Mouse (Mus musculus): ENCODE data around the gene Exd2. TPM values are rescaled to one million over a fixed set of nuclear protein-coding genes. Genes with fewer than 3 reads are reported as not detected.

The Exd2 gene
- polyA plus RNA-seq, 2 experiments, result 4.2 to 5.1 TPM

DNA sequence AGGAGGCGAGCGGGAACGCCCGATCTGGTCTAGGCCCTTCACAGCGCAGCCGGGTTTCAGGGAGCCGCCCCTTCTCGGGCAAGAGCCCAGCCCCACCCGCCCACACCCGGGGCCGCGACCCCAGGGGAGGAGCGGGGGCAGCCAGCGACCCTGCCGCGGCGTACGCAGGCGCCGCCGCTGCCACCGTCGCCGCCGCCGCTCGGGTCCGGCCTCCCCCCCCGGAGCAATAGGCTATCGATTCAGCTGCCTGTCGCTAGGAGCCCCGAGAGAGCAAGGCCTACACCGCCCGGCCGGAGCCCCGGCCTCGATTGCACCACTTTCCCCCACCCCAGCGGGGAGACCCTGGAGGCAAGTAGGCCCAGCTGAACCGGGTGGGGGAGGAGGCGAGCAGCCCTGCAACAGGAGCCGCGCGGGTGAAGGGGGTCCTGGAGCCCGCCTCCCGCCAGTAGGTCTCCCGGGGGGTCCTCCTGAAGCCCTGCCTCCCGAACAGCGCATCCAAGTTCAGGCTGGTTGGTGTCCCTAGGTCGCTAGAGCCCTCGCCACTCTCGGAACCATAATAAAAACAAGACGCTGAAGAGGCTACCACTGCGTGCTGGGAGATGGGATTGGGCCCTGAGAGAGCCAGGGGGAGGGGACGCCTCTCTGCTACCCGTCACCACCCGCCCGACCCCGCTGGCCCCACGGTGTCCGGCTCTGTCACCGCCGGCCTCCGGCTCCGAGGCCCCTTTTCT, 27.8 kb upstream of the Exd2 start:
- Histone ChIP-seq H3K9me3 (ENCODE audit: control insufficient read depth, low read length) (no peaks in the 10 kb centered on the region), H3K4me3 (ENCODE audit: insufficient read depth in 1 of 2, low read depth in 2 of 2, low read length in 2 of 2) (peak overlapping the region; percentile 73 to 93), H3K9ac (replicated peaks) (peak overlapping the region; percentile 87), H3K27me3 (ENCODE audit: control insufficient read depth, insufficient read depth, low read length) (no peaks in the 10 kb centered on the region), H3K36me3 (replicated peaks; ENCODE audit: control insufficient read depth, insufficient read depth, low read depth) (no peaks in the 10 kb centered on the region), H3K4me2 (ENCODE audit: low read depth) (peak overlapping the region; percentile 95), H3K4me1 (replicated peaks; ENCODE audit: control insufficient read depth in 2 of 2, insufficient read depth in 2 of 2, low read length in 1 of 2) (peaks cover 0 to 3% of the 10 kb centered on the region in 2 experiments; a peak in 2 of 4 replicates), H3K27ac (peak overlapping the region; percentile 42)
- ATAC-seq (ENCODE audit: insufficient read depth) (peak; percentile 76), DNase-seq (ENCODE audit: low read depth in 3 of 3, low spot score in 3 of 3) (peak in 2 of 3 experiments; percentile 36 to 49)
- under 1% methylated on average over 56 of the region's 64 CpGs for WGBS (ENCODE audit: insufficient replicate concordance)
- TF ChIP-seq CTCF (IDR thresholded peaks at IDR 0.05; ENCODE audit: low read depth), result no peak
- TF ChIP-seq EP300 (IDR thresholded peaks at IDR 0.05; ENCODE audit: low read depth), result no peak

GRCm38 (mm10) chr12:80435887-80436286, 27.0 kb upstream of the Exd2 start:
- TF ChIP-seq CTCF (IDR thresholded peaks at IDR 0.05; ENCODE audit: low read depth) (no peak), EP300 (IDR thresholded peaks at IDR 0.05; ENCODE audit: low read depth) (no peak)
- peak in 1 of 3 experiments; percentile 10 for DNase-seq (ENCODE audit: low read depth in 3 of 3, low spot score in 3 of 3)
- WGBS (ENCODE audit: insufficient replicate concordance), result under 1% methylated on average over 8 of the region's 10 CpGs

GRCm38 (mm10) chr12:80436336-80436976, 26.4 kb upstream of the Exd2 start, which contains the start of gene Dcaf5:
Gene Dcaf5 (minus strand): TSS chr12:80436601.
- peak within 1 kb of the TSS; percentile 95 for H3K4me2 ChIP-seq (ENCODE audit: low read depth)
- no peaks in the 10 kb centered on the region for H3K27me3 ChIP-seq (ENCODE audit: control insufficient read depth, insufficient read depth, low read length)
- ATAC-seq (ENCODE audit: insufficient read depth), result peak; percentile 76
- H3K4me1 ChIP-seq (replicated peaks; ENCODE audit: control insufficient read depth in 2 of 2, insufficient read depth in 2 of 2, low read length in 1 of 2), result peaks cover 0 to 3% of the 10 kb centered on the region in 2 experiments; a peak in 2 of 4 replicates
- under 1% methylated on average over 70 of the region's 79 CpGs for WGBS (ENCODE audit: insufficient replicate concordance)
- no peaks in the 10 kb centered on the region for H3K9me3 ChIP-seq (ENCODE audit: control insufficient read depth, low read length)
- TF ChIP-seq CTCF (IDR thresholded peaks at IDR 0.05; ENCODE audit: low read depth) (no peak), EP300 (IDR thresholded peaks at IDR 0.05; ENCODE audit: low read depth) (no peak)
- no peaks in the 10 kb centered on the region for H3K36me3 ChIP-seq (replicated peaks; ENCODE audit: control insufficient read depth, insufficient read depth, low read depth)
- DNase-seq (ENCODE audit: low read depth in 3 of 3, low spot score in 3 of 3), result peak; percentile 62 to 69 (median 63)
- peak within 1 kb of the TSS; percentile 73 to 93 for H3K4me3 ChIP-seq (ENCODE audit: insufficient read depth in 1 of 2, low read depth in 2 of 2, low read length in 2 of 2)
- peak within 1 kb of the TSS; percentile 42 for H3K27ac ChIP-seq
- peak within 1 kb of the TSS; percentile 87 for H3K9ac ChIP-seq (replicated peaks)

More at GRCm38 (mm10) chr12:80435887-80436286, 27.0 kb upstream of the Exd2 start:
- no peaks in the 10 kb centered on the region for H3K9me3 ChIP-seq (ENCODE audit: control insufficient read depth, low read length)
- H3K4me3 ChIP-seq (ENCODE audit: insufficient read depth in 1 of 2, low read depth in 2 of 2, low read length in 2 of 2), result peak overlapping the region; percentile 73 to 93
- ATAC-seq (ENCODE audit: insufficient read depth), result peak; percentile 26
- H3K9ac ChIP-seq (replicated peaks), result peak overlapping the region; percentile 87
- no peaks in the 10 kb centered on the region for H3K27me3 ChIP-seq (ENCODE audit: control insufficient read depth, insufficient read depth, low read length)
- peak overlapping the region; percentile 42 for H3K27ac ChIP-seq
- peak overlapping the region; percentile 95 for H3K4me2 ChIP-seq (ENCODE audit: low read depth)
- H3K4me1 ChIP-seq (replicated peaks; ENCODE audit: control insufficient read depth in 2 of 2, insufficient read depth in 2 of 2, low read length in 1 of 2), result peaks cover 0 to 3% of the 10 kb centered on the region in 2 experiments; a peak in 2 of 4 replicates
- no peaks in the 10 kb centered on the region for H3K36me3 ChIP-seq (replicated peaks; ENCODE audit: control insufficient read depth, insufficient read depth, low read depth)

DNA sequence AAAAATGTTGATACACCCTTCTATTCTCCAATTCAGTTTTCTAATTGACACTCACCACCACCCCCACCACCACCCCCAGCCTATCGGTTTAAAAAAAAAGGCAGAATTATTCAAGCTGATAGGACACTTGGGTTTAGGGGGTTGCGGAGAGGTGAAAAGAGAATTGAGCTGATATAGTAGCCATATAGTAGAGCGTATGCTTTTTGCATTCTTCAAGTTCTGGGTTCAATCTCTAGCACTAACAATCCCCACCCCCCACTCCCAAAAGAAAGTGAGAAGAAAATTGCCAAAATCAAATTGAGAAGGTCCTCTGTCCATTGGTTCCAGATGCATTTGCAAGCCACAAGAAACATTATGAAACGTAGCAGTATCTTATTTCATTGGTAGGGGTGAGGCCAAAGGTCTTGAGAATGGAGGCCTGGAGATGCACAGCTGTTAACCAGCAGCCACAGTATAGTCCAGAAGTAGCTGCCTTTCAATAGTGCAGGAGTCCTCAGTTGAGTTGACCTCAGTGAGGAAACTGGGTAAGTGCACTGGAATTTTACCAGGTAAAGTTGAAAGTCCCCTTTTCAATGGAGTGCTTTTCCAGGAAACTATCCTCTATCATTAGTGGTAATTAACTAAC, 25.7 kb upstream of the Exd2 start:
- no peaks in the 10 kb centered on the region for H3K9me3 ChIP-seq (ENCODE audit: control insufficient read depth, low read length)
- peak overlapping the region; percentile 73 to 93 for H3K4me3 ChIP-seq (ENCODE audit: insufficient read depth in 1 of 2, low read depth in 2 of 2, low read length in 2 of 2)
- ATAC-seq (ENCODE audit: insufficient read depth) (no peak), DNase-seq (ENCODE audit: low read depth in 3 of 3, low spot score in 3 of 3) (no peak)
- H3K4me1 ChIP-seq (replicated peaks; ENCODE audit: control insufficient read depth in 2 of 2, insufficient read depth in 2 of 2, low read length in 1 of 2), result peaks cover 0 to 3% of the 10 kb centered on the region in 2 experiments; a peak in 2 of 4 replicates
- H3K36me3 ChIP-seq (replicated peaks; ENCODE audit: control insufficient read depth, insufficient read depth, low read depth), result no peaks in the 10 kb centered on the region
- no peaks in the 10 kb centered on the region for H3K27me3 ChIP-seq (ENCODE audit: control insufficient read depth, insufficient read depth, low read length)
- TF ChIP-seq CTCF (IDR thresholded peaks at IDR 0.05; ENCODE audit: low read depth) (no peak), EP300 (IDR thresholded peaks at IDR 0.05; ENCODE audit: low read depth) (no peak)
- no peak overlapping the region for H3K27ac ChIP-seq
- peak overlapping the region; percentile 87; the same call in 1 of the 2 replicates for H3K9ac ChIP-seq (replicated peaks)
- WGBS (ENCODE audit: insufficient replicate concordance), result 40% methylated on average over 4 of the region's 4 CpGs
- H3K4me2 ChIP-seq (ENCODE audit: low read depth), result peak overlapping the region; percentile 95
